Mouse (Mus musculus): ENCODE data around the gene Guk1. TPM values are rescaled to one million over a fixed set of nuclear protein-coding genes. Genes with fewer than 3 reads are reported as not detected.

Guk1 gene
- polyA plus RNA-seq, 1 experiment from 2014 or later = 261 TPM

- ATAC-seq = peak; percentile 90
- peak within 1 kb of the TSS; percentile 96 for H3K4me2 ChIP-seq (ENCODE audit: low read length)
- peaks cover 15% of the 10 kb centered on the region for H3K4me1 ChIP-seq (ENCODE audit: control insufficient read depth, insufficient read depth, low read length)
- H3K36me3 ChIP-seq (ENCODE audit: control insufficient read depth, insufficient read depth, low read length) = peaks cover 5% of the 10 kb centered on the region; the same call in 1 of the 2 replicates
- H3K9me3 ChIP-seq (replicated peaks; ENCODE audit: control insufficient read depth, low read length, poor library complexity, severe bottlenecking) = no peaks in the 10 kb centered on the region
- peak within 1 kb of the TSS; percentile 83 for H3K9ac ChIP-seq (ENCODE audit: low read depth, low read length)
- no peaks in the 10 kb centered on the region for H3K27me3 ChIP-seq (ENCODE audit: control insufficient read depth, insufficient read depth, low read depth, low read length)
- WGBS = under 1% methylated on average over 63 of the region's 63 CpGs
- H3K4me3 ChIP-seq (ENCODE audit: low read depth, low read length) = peak within 1 kb of the TSS; percentile 90
- peak within 1 kb of the TSS; percentile 68 for H3K27ac ChIP-seq (ENCODE audit: low read length)
Measured at GRCm38 (mm10) chr11:59202081-59202995, 10.3 kb upstream of the Guk1 start, which contains the start of gene Mrpl55. Gene Mrpl55 (plus strand): TSS chr11:59202486.

GRCm38 (mm10) chr11:59201216-59202002 is 9.4 kb upstream of the Guk1 start:
- no peak for ATAC-seq
- peaks cover 15% of the 10 kb centered on the region for H3K4me1 ChIP-seq (ENCODE audit: control insufficient read depth, insufficient read depth, low read length)
- no peaks in the 10 kb centered on the region for H3K27me3 ChIP-seq (ENCODE audit: control insufficient read depth, insufficient read depth, low read depth, low read length)
- H3K36me3 ChIP-seq (ENCODE audit: control insufficient read depth, insufficient read depth, low read length) = peaks cover 5% of the 10 kb centered on the region; the same call in 1 of the 2 replicates
- H3K9ac ChIP-seq (ENCODE audit: low read depth, low read length) = peak overlapping the region; percentile 83
- H3K27ac ChIP-seq (ENCODE audit: low read length) = peak overlapping the region; percentile 68; the same call in 1 of the 2 replicates
- H3K4me2 ChIP-seq (ENCODE audit: low read length) = peak overlapping the region; percentile 96
- H3K9me3 ChIP-seq (replicated peaks; ENCODE audit: control insufficient read depth, low read length, poor library complexity, severe bottlenecking) = no peaks in the 10 kb centered on the region
- WGBS = 36% methylated on average over 16 of the region's 16 CpGs
- peak overlapping the region; percentile 90 for H3K4me3 ChIP-seq (ENCODE audit: low read depth, low read length)

- peaks cover 4% of the 10 kb centered on the region for H3K4me1 ChIP-seq (ENCODE audit: control insufficient read depth, insufficient read depth, low read length)
- H3K36me3 ChIP-seq (ENCODE audit: control insufficient read depth, insufficient read depth, low read length) = no peaks in the 10 kb centered on the region
- ATAC-seq = no peak
- no peaks in the 10 kb centered on the region for H3K27me3 ChIP-seq (ENCODE audit: control insufficient read depth, insufficient read depth, low read depth, low read length)
- no peak overlapping the region for H3K4me2 ChIP-seq (ENCODE audit: low read length)
- no peak overlapping the region for H3K27ac ChIP-seq (ENCODE audit: low read length)
- no peaks in the 10 kb centered on the region for H3K9me3 ChIP-seq (replicated peaks; ENCODE audit: control insufficient read depth, low read length, poor library complexity, severe bottlenecking)
- no peak overlapping the region for H3K9ac ChIP-seq (ENCODE audit: low read depth, low read length)
- no peak overlapping the region for H3K4me3 ChIP-seq (ENCODE audit: low read depth, low read length)
Measured at GRCm38 (mm10) chr11:59196230-59196629, 4.2 kb upstream of the Guk1 start.

GRCm38 (mm10) chr11:59191231-59192058 is 567 bp downstream of the Guk1 start:
- Histone ChIP-seq H3K9ac (ENCODE audit: low read depth, low read length) (peak overlapping the region; percentile 83), H3K27me3 (ENCODE audit: control insufficient read depth, insufficient read depth, low read depth, low read length) (no peaks in the 10 kb centered on the region), H3K4me1 (ENCODE audit: control insufficient read depth, insufficient read depth, low read length) (peaks cover 12% of the 10 kb centered on the region), H3K9me3 (replicated peaks; ENCODE audit: control insufficient read depth, low read length, poor library complexity, severe bottlenecking) (no peaks in the 10 kb centered on the region), H3K4me3 (ENCODE audit: low read depth, low read length) (peak overlapping the region; percentile 62), H3K27ac (ENCODE audit: low read length) (peak overlapping the region; percentile 91), H3K4me2 (ENCODE audit: low read length) (peak overlapping the region; percentile 56), H3K36me3 (ENCODE audit: control insufficient read depth, insufficient read depth, low read length) (no peaks in the 10 kb centered on the region)
- under 1% methylated on average over 57 of the region's 59 CpGs for WGBS
- ATAC-seq = peak; percentile 93

DNA sequence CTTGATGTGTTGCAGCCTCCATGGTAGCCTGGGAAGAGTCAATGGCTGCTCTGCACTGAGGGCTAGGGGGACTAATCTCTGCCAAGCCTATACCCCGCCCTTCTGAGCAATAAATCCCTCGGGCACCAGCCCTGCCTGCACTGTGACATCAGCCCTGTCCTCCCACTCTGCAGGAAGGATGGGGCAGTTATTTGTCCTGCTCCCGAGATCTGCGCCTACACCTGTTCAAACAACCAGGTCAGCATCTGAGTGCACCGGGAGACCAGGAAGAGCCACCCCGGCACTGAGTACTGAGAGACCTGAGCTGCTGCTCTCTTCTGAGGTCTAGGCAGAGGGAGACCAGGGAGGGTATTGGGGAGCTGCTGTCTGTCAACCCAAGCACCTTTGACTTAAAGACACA is 4.3 kb downstream of the Guk1 start:
- no peak overlapping the region for H3K4me3 ChIP-seq (ENCODE audit: low read depth, low read length)
- WGBS = 88% methylated on average over 6 of the region's 6 CpGs
- H3K27ac ChIP-seq (ENCODE audit: low read length) = no peak overlapping the region
- peaks cover 12% of the 10 kb centered on the region for H3K4me1 ChIP-seq (ENCODE audit: control insufficient read depth, insufficient read depth, low read length)
- no peaks in the 10 kb centered on the region for H3K27me3 ChIP-seq (ENCODE audit: control insufficient read depth, insufficient read depth, low read depth, low read length)
- H3K9me3 ChIP-seq (replicated peaks; ENCODE audit: control insufficient read depth, low read length, poor library complexity, severe bottlenecking) = no peaks in the 10 kb centered on the region
- H3K9ac ChIP-seq (ENCODE audit: low read depth, low read length) = no peak overlapping the region
- peaks cover 19% of the 10 kb centered on the region for H3K36me3 ChIP-seq (ENCODE audit: control insufficient read depth, insufficient read depth, low read length)
- ATAC-seq = no peak
- H3K4me2 ChIP-seq (ENCODE audit: low read length) = no peak overlapping the region

GRCm38 (mm10) chr11:59185490-59185889 is 6.5 kb downstream of the Guk1 start:
- no peak overlapping the region for H3K9ac ChIP-seq (ENCODE audit: low read depth, low read length)
- no peaks in the 10 kb centered on the region for H3K9me3 ChIP-seq (replicated peaks; ENCODE audit: control insufficient read depth, low read length, poor library complexity, severe bottlenecking)
- no peak overlapping the region for H3K4me3 ChIP-seq (ENCODE audit: low read depth, low read length)
- ATAC-seq = no peak
- no peak overlapping the region for H3K4me2 ChIP-seq (ENCODE audit: low read length)
- no peaks in the 10 kb centered on the region for H3K27me3 ChIP-seq (ENCODE audit: control insufficient read depth, insufficient read depth, low read depth, low read length)
- 80% methylated on average over 5 of the region's 5 CpGs for WGBS
- peaks cover 21% of the 10 kb centered on the region for H3K36me3 ChIP-seq (ENCODE audit: control insufficient read depth, insufficient read depth, low read length)
- H3K27ac ChIP-seq (ENCODE audit: low read length) = no peak overlapping the region
- H3K4me1 ChIP-seq (ENCODE audit: control insufficient read depth, insufficient read depth, low read length) = peaks cover 10% of the 10 kb centered on the region

GRCm38 (mm10) chr11:59183821-59184220 is 8.2 kb downstream of the Guk1 start:
- H3K9ac ChIP-seq (ENCODE audit: low read depth, low read length) = no peak overlapping the region
- H3K4me3 ChIP-seq (ENCODE audit: low read depth, low read length) = no peak overlapping the region
- H3K27ac ChIP-seq (ENCODE audit: low read length) = no peak overlapping the region
- ATAC-seq = no peak
- no peak overlapping the region for H3K4me2 ChIP-seq (ENCODE audit: low read length)
- WGBS = 35% methylated on average over 3 of the region's 3 CpGs
- no peaks in the 10 kb centered on the region for H3K4me1 ChIP-seq (ENCODE audit: control insufficient read depth, insufficient read depth, low read length)
- no peaks in the 10 kb centered on the region for H3K9me3 ChIP-seq (replicated peaks; ENCODE audit: control insufficient read depth, low read length, poor library complexity, severe bottlenecking)
- H3K36me3 ChIP-seq (ENCODE audit: control insufficient read depth, insufficient read depth, low read length) = peaks cover 21% of the 10 kb centered on the region
- H3K27me3 ChIP-seq (ENCODE audit: control insufficient read depth, insufficient read depth, low read depth, low read length) = peaks cover 1% of the 10 kb centered on the region; the same call in 1 of the 2 replicates

- no peak within 1 kb of the TSS for H3K9ac ChIP-seq (ENCODE audit: low read depth, low read length)
Measured at GRCm38 (mm10) chr11:59182864-59183331, 9.1 kb downstream of the Guk1 start, which contains the start of gene Gjc2. Gene Gjc2 (minus strand): TSS chr11:59183213.

More at GRCm38 (mm10) chr11:59182864-59183331, 9.1 kb downstream of the Guk1 start, which contains the start of gene Gjc2:
- Histone ChIP-seq H3K36me3 (ENCODE audit: control insufficient read depth, insufficient read depth, low read length) (peaks cover 21% of the 10 kb centered on the region), H3K4me3 (ENCODE audit: low read depth, low read length) (no peak within 1 kb of the TSS), H3K27ac (ENCODE audit: low read length) (no peak within 1 kb of the TSS), H3K4me2 (ENCODE audit: low read length) (no peak within 1 kb of the TSS), H3K9me3 (replicated peaks; ENCODE audit: control insufficient read depth, low read length, poor library complexity, severe bottlenecking) (no peaks in the 10 kb centered on the region), H3K27me3 (ENCODE audit: control insufficient read depth, insufficient read depth, low read depth, low read length) (peaks cover 10% of the 10 kb centered on the region), H3K4me1 (ENCODE audit: control insufficient read depth, insufficient read depth, low read length) (no peaks in the 10 kb centered on the region)
- 35% methylated on average over 3 of the region's 3 CpGs for WGBS
- ATAC-seq = no peak

Measured in midbrain, embryonic 16.5 days (tissue).